Mouse (Mus musculus) kidney, postnatal 10 days (tissue): ENCODE measurements around the gene Cers3.

ENCODE experiments used
- DNase-seq: peaks from one replicate; pipeline ENCODE4 v3.0.0; 2021; ENCODE audit warnings: mixed read lengths

Gene Cers3

DNA sequence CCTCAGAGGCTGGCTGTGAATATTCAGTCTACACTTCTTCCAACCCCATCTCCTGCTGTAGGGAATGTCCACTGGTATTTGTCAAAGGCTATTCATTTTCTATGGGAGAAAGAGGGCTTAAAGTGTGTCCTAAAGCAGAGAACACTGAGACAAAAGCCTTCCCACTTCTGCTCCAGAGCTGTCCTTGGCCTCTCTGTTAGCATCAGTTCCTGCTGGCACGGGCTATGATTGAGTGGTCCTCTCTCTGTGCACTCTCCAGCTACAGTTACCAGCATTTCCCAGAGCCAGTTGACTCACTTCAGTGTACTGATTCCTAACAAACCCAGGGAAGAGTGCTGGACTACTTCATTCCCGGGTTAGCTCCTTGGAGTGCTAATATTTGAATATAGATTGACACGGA is 43.2 kb downstream of the Cers3 start:
- no peak for DNase-seq

DNA sequence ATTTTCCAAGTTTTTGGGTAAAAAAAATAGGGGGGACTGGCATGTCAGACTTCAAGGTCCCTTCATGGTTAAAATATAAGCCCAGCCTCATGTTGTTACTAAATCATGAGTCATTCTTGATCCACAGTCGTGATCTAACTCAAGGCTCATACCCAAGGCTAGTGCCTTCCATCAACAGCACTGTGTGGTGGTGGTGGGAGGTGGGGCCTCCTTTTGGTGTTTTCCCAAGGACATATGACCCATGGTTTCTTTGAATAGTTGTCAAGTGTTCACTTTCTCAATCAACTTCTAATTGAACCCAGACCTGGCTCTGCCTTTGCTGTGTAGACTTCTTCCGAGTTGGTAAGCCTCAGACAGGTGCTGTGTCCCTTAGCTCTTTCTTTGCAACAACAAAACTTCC is 44.5 kb downstream of the Cers3 start:
- no peak for DNase-seq

DNA sequence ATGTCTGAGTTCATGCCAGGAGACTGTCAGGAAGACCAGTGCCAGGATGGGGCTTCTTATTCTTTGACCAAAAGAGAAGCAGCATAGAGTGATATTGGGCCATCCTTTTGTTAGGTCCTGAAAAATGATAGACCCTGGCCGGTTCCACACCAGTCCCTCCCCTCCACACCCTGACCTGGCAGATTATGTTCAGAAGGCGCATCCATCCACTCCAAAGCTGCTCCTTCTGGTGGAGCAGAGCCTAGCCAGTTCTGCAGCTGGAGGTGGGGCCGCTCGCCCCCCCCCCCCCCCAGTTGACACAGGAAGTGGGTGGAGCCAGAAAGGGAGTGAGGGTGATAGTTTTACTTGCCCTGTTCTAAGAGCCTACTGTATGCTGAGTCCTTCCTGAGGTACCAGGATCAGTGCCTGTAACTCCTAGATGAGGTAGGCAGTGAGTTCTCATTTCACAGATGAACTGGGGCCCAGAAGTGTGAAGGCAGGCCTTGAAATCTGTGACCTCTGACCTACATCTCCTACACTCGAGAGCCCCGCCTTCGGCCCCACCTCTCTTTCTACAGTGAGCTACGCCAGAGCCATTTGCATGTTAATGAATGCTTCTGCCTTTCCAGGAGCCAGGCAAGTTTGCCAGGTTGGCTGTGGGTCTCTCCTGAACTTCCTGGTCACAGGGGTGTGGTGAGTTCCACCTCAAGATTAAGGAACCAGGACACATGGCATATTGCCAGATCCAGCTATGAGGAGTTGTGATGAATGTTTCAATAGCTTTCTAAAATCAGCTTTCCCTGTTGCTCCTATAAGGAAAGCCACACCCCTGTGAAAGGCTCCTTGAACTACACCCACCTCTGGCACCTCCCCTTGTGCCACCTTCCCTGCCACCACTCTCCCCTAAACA is 46.8 kb downstream of the Cers3 start:
- peak; percentile 51 for DNase-seq

DNA sequence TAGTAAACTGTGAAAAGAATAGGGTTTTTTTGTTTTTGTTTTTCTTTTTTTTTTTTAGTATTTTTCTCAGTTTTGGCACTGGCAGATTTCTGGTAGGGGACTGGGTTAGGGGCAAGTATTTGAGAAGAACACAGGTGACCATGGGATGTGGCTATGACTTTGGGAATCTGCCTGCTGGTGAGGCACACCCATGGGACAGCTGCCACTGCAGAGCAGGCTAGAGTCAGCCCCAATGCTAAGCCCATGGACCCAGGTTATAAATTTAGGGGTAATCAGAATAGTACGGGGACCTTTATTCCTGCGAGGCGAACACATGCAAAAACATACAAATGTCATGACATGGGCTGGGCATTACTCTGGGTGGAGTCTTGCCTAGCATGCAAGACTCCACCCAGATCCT is 47.7 kb downstream of the Cers3 start:
- no peak for DNase-seq

DNA sequence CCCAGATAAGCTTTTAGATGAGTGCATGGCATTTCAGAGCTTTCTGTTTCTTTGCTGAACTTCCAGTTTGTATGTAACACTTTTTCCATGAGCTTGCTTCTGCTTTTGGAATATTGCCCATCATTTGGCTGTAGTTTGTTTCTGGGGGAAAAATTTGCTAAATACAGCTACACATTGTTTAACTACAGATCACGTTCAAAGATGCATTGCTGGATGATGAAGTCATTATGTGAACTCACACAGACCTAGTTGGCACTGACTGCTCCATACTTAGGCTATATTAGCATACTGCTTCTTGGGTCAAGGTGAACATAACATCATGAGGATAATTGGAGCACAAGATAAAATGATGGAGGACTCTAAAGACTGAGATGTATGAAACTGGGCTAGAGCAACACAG is 53.6 kb downstream of the Cers3 start:
- no peak for DNase-seq

DNA sequence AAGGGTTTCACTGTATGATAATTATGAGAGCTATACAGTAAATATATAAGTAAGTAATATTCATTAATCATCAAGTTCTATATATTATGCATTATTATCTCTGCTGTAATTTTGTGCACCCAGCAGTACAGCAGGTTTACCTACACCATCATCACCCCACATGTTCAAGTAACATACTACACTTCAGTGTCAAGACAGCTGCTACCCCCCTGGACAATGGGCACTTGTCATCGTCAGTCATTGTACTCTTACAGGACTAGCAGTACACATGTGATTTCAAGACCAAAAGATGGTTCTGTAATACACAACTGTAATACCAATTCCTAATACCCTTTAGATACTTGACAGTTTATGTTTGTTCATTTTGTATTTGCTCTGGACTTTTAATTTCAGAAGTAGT is 54.0 kb downstream of the Cers3 start:
- DNase-seq, result no peak

DNA sequence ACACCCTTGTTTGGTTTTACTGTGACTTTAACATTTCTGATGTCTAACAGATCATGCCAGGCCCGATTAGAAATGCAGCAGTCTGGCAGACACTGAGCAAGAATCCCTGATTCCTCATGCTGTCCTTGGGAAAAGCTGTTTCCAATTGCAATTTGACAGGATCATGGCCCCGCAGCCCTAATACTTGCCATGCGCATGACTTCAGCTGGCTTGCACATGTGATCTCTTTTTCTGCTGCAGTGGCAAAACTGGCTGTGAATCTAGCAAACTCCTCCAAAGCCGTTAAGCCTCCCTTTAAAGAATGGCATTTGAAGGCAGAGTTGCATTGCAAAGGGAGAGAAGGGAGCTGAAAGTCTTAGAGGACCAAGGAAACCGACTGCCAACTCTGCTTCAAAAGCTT is 55.5 kb downstream of the Cers3 start:
- peak; percentile 52 for DNase-seq

DNA sequence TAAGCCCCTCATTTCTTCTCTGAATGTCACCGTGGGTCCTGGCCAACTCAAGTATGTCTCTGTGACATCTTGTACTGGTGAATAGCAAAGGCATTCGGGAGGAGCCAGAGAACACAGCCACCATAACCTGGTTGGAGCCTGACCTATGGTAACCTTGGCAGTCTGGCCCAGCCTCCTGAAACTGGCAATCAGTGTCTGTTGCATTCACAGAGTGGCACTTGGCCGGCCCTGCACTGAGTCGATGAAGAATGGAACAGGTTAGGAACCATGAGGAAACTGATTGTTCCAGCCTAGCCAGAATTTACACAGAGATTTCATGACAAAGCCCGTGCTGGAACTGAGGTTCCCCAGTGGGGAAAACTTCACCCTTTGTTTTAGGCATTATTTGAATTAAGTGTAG is 57.5 kb downstream of the Cers3 start:
- no peak for DNase-seq

DNA sequence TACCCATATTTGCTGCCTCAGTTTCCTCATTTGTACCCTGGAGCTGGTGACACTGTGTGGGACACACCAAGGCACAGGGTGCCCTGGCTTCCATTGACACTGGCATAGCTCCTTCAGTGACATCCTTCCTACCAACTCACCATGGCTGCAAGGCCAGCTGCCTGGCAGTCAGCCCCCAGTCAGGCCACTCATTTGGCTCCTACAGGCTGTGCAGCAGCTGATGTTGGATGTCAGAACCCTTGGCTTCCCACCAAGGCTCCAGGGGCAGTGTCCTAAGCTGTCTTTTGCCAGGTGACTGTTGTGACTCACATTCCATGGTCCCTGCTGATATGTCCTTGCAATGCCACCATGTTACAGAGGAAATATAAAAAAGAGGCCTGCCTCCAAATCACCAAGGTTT is 58.5 kb downstream of the Cers3 start:
- no peak for DNase-seq

DNA sequence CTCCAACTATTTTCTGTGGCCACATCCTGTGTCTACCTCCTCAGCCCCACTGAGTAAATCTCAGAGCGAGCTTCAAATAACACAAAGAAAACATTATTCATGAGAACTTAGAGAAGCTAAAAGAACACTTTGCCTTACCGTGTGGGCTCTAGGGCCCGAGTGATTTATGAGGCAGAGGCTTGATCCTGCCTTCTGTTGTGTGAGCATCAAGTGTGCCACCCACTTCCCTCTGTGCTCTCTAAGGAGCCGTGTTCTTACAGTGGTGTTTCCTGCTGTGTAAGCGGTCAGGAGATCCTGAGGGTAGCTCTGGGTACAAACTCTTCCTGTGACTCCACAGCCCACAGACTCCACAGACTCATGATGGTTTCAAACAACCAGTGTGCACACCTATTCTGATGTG is 60.5 kb downstream of the Cers3 start:
- DNase-seq, result no peak

DNA sequence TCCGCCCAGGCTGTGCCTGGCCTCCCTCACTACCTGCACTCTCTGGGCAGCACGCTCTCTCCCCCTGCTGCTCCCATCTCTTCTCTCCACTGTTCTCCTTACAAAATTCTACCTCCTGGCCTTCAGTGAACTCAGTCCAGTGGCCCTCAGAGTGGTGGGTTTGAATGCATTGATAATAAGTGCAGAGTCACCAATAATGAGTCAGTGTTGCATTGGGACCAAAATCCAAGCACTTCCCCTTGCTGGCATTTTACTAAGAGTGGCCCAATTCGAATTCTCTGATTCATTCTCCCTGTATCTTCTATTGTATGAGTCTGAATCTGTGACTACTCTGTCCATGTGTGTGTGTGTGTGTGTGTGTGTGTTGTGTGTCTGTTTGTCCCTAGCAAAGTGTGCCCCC is 63.5 kb downstream of the Cers3 start:
- no peak for DNase-seq

DNA sequence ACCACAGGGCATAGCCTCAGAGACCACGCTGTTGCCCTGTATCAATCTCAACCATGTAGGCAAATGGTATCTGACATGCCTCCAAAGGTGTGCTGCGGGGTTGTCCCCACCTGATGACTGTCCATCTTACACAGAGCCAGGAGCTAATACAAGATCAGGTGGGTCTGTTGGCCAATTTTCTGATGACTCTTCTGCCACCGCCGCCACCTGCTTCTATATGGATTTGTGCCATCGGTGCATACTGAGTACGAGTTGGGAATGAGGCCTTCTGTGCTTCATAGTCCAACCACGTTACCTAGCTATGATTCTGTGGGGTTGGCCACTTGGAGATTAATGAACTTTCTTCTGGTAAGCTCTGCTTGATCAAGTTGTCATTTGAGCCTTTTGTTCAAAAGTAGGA is 67.1 kb downstream of the Cers3 start:
- DNase-seq, result no peak

DNA sequence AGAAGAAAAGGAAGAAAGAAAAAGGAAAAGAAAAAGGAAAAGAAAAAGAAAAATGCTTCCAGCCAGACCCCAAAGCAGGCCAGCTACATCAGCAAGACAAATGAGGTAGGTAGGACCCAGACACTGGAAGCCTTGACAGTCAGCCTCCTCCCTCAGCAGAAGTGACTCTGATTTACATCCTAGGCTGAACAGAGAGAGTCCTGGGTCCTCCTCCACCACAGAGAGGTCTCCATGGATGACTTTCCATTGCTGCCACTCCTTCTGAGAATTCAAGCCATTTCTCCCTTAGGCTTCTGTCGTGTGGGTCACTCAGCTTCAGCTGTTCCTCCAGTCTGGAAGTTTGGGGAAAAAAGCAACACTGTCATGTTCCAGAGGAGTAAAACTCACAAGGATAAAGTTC is 68.0 kb downstream of the Cers3 start:
- no peak for DNase-seq

DNA sequence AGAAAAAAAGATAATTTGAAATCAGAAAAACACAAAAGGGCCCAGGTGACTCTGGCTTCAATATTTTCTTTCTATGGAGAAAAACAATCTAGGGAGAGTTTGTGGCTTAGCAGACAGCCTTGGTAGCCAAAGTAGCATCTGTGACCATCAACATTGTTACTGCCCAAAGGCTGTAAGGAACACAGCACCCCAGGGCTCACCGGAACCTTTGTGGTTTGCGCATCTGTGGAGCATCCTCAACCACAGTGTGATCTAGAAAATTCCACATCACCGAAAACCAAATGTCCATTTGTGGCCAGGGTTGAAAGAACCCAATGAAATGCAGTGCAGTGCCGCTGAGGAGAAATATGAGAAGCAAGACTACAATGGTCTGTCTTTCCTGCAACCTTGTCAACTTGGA is 69.0 kb downstream of the Cers3 start:
- no peak for DNase-seq

DNA sequence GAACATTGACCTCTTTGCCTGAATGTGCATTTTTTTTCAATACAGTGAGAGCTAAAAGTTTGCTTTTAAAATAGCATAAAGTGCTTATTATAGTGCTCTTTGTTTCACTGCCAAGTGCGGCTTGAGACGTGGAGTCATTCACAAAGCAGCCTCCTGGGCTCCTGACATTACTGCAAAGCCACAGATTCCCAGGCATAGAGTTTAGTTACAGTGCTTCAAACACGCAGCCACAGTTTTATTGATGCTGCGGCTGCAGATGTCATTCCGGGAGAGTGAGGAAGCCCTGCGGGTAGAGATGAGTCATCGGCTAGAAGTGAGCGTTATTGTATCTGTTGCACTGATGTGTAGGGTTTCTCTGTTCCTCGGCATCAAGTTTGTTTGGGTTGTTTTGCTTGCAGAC is 69.4 kb downstream of the Cers3 start:
- no peak for DNase-seq

DNA sequence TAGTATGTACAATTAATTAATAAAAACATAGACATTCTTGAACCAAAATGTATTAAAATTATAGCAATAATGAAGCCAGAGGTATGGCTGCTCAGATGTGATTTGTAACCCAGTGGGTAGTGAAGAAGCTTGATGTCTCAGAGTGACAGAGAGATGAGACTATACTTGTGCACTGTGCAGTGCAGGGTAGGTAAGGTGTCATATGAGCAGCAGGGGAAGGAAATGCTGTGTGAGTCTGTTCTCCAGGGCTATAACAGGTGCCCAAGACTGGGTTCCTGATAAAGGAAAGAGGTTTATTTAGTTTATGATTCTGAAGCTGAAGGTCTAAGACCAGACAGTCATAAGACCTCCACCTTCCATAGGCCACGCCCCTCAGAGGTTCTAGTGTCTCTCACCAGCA is 69.9 kb downstream of the Cers3 start:
- no peak for DNase-seq

DNA sequence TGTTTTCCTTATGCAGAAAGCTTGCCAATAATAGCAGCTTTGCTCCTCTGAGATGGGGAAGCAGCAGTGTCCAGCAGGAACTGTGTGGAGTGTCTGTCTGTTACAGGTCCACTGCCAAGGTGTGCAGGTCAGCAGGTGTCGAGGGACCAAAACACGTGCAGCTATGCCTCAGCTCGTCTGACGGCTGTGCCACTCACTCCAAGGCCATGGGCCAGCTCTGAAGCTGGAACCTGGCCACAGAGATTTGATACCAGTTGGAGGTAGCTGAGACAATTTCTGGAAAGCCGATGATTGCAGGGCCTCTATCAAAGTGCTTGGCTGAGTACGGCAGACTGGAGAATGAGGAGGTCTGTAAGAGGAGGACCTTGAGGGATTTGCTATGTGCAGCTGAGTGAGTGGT is 72.2 kb downstream of the Cers3 start:
- no peak for DNase-seq

DNA sequence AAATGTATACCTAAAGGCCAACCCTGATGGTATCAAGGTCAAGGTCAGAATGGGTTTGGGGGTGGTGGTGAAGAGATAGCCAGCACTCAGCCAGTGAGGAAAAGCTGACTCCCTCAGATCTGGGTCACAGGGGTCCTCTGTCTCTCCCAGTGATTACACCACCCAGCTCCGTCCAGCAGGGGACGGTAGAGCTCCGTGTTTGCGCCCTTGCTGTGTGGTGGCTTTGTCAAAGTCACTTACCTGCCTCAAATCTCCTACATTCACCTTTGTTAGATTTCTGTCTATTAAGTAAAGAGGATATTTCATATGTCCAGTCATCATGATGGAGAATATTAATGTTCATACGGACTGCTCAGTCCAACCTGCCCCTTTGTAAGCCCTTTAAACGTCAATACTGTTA is 76.7 kb downstream of the Cers3 start:
- peak; percentile 74 for DNase-seq

DNA sequence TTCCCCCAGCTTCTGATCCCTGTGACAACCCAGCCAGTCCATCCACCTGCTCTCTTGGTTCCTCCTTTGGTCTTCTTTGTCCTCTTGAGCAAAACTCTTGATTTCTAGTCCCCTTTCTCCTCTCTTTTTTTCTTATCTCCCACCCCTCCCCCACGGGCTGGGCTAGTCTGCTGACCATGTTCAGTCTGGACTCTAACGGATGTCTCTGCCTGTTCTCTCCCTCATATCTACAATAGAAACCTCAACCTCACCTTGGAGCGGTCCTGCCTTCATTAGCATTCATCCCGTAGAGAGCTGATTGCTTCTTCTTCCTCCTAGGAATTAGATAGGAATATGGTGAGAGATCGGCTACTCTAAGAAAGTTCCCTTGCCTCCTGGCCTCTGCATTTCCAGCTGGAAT is 87.5 kb downstream of the Cers3 start:
- DNase-seq, result no peak

DNA sequence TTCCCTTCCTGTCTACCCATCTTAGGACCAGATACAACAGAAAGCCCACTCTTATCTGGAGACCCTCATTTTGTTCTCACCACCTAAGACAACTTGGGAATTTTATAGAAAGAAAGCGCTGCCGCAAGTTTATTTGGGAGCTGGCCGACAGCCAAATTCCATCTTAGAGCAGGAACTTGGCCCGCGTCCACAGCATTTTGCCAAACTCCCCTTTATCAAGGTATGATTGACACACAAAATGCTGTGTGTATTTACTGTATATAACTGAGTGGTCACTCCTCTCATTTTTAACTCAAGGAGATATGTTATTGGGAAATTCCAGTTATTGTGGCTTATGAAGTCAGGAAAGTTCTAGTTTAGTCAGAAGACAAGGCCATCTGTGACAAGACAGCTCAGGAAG is 88.0 kb downstream of the Cers3 start:
- peak; percentile 76 for DNase-seq

DNA sequence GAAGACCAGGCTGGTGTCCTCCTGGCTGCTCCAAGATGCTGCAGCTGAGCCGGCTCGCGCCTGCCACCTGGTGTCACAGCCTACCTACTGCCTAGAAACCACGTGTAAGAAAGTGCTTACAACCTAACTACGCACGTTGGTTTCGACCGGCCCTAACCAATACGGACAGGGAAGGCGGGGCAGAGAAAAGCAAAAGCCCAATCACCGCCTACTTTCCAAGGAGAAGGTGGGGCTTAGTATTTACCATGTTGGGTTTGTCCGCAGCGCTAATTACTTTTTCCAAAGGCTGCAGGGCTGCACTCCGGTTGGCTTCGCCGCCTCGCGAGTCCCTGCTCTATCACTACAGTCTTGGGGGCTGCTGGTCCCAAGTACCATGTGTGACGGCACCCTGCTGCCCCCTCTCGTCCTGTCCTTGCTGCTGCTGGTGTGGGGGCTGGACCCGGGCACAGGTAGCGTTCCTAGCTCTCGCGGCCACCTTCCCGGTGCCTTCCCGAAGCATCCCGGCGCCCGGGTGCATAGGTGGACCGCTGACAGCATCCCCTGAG is 96.2 kb downstream of the Cers3 start, which contains the start of gene Adamts17:
Gene Adamts17 (plus strand): TSS at position 273 of the 545 bp plus-strand sequence.
- peak; percentile 96 for DNase-seq

DNA sequence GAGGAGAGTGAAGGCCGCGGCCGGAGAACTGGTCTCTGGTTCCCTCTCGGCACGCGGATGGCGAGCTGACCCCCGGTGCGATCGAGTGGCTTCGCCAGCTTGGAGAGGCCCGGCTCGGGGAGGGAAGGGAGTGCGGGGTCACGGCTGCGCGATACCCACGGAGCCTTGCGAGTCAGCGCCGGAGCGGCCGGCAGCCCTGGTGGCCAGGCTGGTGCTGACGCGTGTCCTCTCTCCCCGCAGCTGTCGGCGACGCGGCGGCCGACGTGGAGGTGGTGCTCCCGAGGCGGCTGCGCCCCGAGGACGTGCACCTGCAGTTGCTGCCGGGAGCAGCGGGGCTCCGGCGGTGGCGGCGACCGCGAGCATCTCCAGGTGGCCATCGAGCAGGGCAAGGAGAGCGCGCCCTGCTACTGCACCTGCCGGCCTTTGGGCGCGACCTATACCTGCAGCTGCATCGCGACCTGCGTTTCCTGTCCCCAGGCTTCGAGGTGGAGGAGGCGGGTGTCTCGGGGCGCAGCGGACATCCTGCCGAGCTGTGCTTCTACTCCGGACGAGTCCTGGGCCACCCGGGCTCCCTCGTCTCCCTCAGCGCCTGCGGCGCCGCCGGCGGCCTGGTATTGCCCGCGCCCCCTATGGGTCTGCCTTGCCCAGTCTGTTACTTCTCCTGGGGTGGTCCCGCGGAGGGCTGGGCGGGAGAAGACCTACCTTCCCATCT is 96.9 kb downstream of the Cers3 start:
- DNase-seq, result peak; percentile 70

DNA sequence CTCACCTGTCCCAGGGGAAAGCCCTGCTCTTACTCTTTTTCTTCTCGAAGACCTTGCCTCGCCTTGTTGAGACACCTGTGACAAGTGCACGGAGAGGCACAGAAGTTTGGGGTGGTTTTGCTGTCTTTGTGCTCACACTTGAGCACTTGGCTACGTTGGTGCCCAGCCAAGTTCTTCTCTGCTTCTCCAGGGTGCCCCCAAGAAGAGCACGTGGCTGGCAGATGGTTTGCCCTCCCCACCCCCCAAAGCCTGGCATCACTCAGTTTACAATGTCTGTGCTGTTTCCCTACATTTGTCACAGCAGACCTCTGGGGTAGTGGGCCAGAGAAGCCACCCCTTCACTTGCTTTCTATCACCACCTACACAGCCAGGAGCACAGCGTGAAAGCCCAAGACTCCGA is 97.9 kb downstream of the Cers3 start:
- no peak for DNase-seq

DNA sequence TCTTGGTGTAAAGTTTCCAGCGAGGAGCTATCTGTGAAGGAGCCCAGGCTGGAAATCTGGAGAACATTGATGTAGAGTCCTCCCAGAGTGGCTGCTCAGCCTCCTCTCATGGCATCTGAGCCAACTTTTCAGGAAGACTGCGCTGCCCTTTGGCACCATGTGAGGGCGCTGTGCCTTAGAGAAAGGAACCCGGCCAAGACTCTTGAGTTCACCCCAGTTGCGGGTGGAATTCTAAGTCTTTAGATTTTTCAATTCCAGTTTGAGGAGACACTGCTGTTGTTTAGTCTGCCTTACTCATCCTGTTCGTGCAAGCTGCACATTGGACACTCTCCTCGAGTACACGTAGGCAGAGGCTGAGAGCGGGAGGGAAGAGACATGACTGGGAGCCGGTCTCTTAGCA is 98.7 kb downstream of the Cers3 start:
- DNase-seq, result peak; percentile 87
